Mouse (Mus musculus) testis, adult 2 months (tissue): ENCODE measurements around the gene Pde2a.

Source experiments
- CTCF ChIP-seq: fragments of 200-500 bp; IDR thresholded peaks from 2 replicates; pipeline ENCODE4 v1.5.1; 2012; ENCODE audit warnings: low read depth, mild to moderate bottlenecking, inconsistent platforms, low read length, moderate library complexity; ENCODE audit not compliant: control insufficient read depth, insufficient read depth, insufficient replicate concordance
- POLR2A ChIP-seq: fragments of 200-500 bp; IDR thresholded peaks from 2 replicates; pipeline ENCODE4 v1.6.1; 2012; ENCODE audit warnings: low read depth, mild to moderate bottlenecking, inconsistent platforms, low read length, moderate library complexity; ENCODE audit not compliant: control insufficient read depth

DNA sequence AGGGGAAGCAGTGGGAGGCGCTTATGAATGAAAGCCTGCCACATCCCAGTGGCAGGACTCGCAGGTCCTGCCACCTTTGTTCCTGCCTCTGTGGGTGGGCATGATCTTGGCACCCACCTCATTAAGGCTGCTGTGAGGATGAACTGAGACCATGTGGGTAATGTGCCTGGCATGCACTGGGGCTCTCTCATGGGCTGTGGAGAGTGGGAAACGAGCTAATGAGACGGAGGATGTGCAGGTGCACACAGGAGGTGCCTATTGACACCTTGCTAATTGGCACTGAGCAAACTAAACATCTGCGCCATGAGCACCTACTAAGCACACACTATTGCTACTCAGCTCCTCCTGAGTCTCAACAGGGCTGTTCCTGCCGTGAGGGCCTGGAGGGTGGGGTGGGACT is 13.5 kb downstream of the Pde2a start:
- TF ChIP-seq POLR2A (no peak), CTCF (no peak)
